Mouse (Mus musculus) embryonic facial prominence, embryonic 15.5 days (tissue): Measurements from ENCODE around the gene Exoc4. TPM values are rescaled to one million over a fixed set of nuclear protein-coding genes. Genes with fewer than 3 reads are reported as not detected.

Experiments
- ATAC-seq: fragments of 200-750 bp; cut with Nextera tagmentation; 2 replicates; pipeline ENCODE4 v1.8.0; 2017; ENCODE audit warnings: low read depth, moderate TSS enrichment; ENCODE audit not compliant: insufficient number of reproducible peaks, low FRiP score, low TSS enrichment
- H3K27ac ChIP-seq: fragments of 300-500 bp; sonication (generic); replicated peaks from 2 replicates; pipeline ENCODE4 v1.5.1; 2015; ENCODE audit warnings: mild to moderate bottlenecking, inconsistent platforms
- H3K27me3 ChIP-seq: fragments of 300-500 bp; sonication (generic); 2 replicates; pipeline ENCODE4 v1.6.1; 2015; ENCODE audit warnings: inconsistent platforms
- H3K36me3 ChIP-seq: fragments of 300-500 bp; sonication (generic); 2 replicates; pipeline ENCODE4 v1.6.1; 2015; ENCODE audit warnings: mild to moderate bottlenecking, inconsistent platforms
- H3K4me1 ChIP-seq: fragments of 300-500 bp; sonication (generic); 2 replicates; pipeline ENCODE4 v1.6.1; 2015; ENCODE audit warnings: inconsistent platforms
- H3K4me2 ChIP-seq: fragments of 300-500 bp; sonication (generic); replicated peaks from 2 replicates; pipeline ENCODE4 v1.6.1; 2015; ENCODE audit warnings: mild to moderate bottlenecking, inconsistent platforms
- H3K4me3 ChIP-seq: fragments of 300-500 bp; sonication (generic); replicated peaks from 2 replicates; pipeline ENCODE4 v1.5.1; 2015; ENCODE audit warnings: mild to moderate bottlenecking, inconsistent platforms
- H3K9ac ChIP-seq: fragments of 300-500 bp; sonication (generic); 2 replicates; pipeline ENCODE4 v1.6.1; 2015; ENCODE audit warnings: inconsistent platforms
- H3K9me3 ChIP-seq: fragments of 300-500 bp; sonication (generic); replicated peaks from 2 replicates; pipeline ENCODE4 v1.6.1; 2016; ENCODE audit warnings: inconsistent platforms
- WGBS: fragments of 180-500 bp; shearing (Covaris S2); methylation state at CpG from one replicate; pipeline ENCODE4 v1.1.7; 2015; 5-methylcytosine and 5-hydroxymethylcytosine counted together
- polyA plus RNA-seq: library from polyadenylated mRNA; unstranded; fragments of >200 nt; fragmentation: Nextera tagmentation; extraction: Ambion mirVana; gene quantifications from 2 replicates; pipeline ENCODE4 v1.2.1, GENCODE M21; 2015

Exoc4 gene
- polyA plus RNA-seq, 1 experiment from 2014 or later = 36.7 TPM

GRCm38 (mm10) chr6:33409586-33409985, 160.7 kb downstream of the Exoc4 start:
- H3K4me1 ChIP-seq = no peaks in the 10 kb centered on the region
- ATAC-seq = no peak
- no peaks in the 10 kb centered on the region for H3K27me3 ChIP-seq
- no peaks in the 10 kb centered on the region for H3K36me3 ChIP-seq
- no peak overlapping the region for H3K4me3 ChIP-seq
- H3K27ac ChIP-seq = no peak overlapping the region
- H3K9ac ChIP-seq = no peak overlapping the region
- no peaks in the 10 kb centered on the region for H3K9me3 ChIP-seq
- 33% methylated on average over 3 of the region's 3 CpGs for WGBS
- H3K4me2 ChIP-seq = no peak overlapping the region

- H3K36me3 ChIP-seq = no peaks in the 10 kb centered on the region
These were observed 176.1 kb downstream of the Exoc4 start for GRCm38 (mm10) chr6:33425007-33425406.

GRCm38 (mm10) chr6:33431207-33431787, 182.4 kb downstream of the Exoc4 start:
- H3K9ac ChIP-seq = no peak overlapping the region
- H3K4me2 ChIP-seq = no peak overlapping the region
- 53% methylated on average over 4 of the region's 4 CpGs for WGBS
- H3K27ac ChIP-seq = no peak overlapping the region
- no peaks in the 10 kb centered on the region for H3K27me3 ChIP-seq
- ATAC-seq = no peak
- H3K36me3 ChIP-seq = no peaks in the 10 kb centered on the region
- H3K9me3 ChIP-seq = no peaks in the 10 kb centered on the region
- no peak overlapping the region for H3K4me3 ChIP-seq
- H3K4me1 ChIP-seq = no peaks in the 10 kb centered on the region

More at GRCm38 (mm10) chr6:33425007-33425406, 176.1 kb downstream of the Exoc4 start:
- Histone ChIP-seq H3K27ac (no peak overlapping the region), H3K9ac (no peak overlapping the region), H3K27me3 (no peaks in the 10 kb centered on the region), H3K4me2 (no peak overlapping the region), H3K4me1 (no peaks in the 10 kb centered on the region), H3K9me3 (no peaks in the 10 kb centered on the region), H3K4me3 (no peak overlapping the region)
- ATAC-seq = no peak

GRCm38 (mm10) chr6:33440508-33440907, 191.6 kb downstream of the Exoc4 start:
- ATAC-seq = no peak
- H3K27me3 ChIP-seq = no peaks in the 10 kb centered on the region
- WGBS = 63% methylated on average over 1 of the region's 1 CpGs

GRCm38 (mm10) chr6:33453810-33454209, 204.9 kb downstream of the Exoc4 start:
- H3K4me1 ChIP-seq = no peaks in the 10 kb centered on the region
- no peaks in the 10 kb centered on the region for H3K36me3 ChIP-seq
- H3K4me3 ChIP-seq = no peak overlapping the region
- no peak overlapping the region for H3K9ac ChIP-seq
- ATAC-seq = no peak
- H3K4me2 ChIP-seq = no peak overlapping the region
- no peaks in the 10 kb centered on the region for H3K9me3 ChIP-seq
- WGBS = 87% methylated on average over 2 of the region's 2 CpGs
- no peaks in the 10 kb centered on the region for H3K27me3 ChIP-seq
- no peak overlapping the region for H3K27ac ChIP-seq

More at GRCm38 (mm10) chr6:33440508-33440907, 191.6 kb downstream of the Exoc4 start:
- Histone ChIP-seq H3K9ac (no peak overlapping the region), H3K36me3 (no peaks in the 10 kb centered on the region), H3K4me3 (no peak overlapping the region), H3K4me1 (no peaks in the 10 kb centered on the region), H3K4me2 (no peak overlapping the region), H3K9me3 (no peaks in the 10 kb centered on the region), H3K27ac (no peak overlapping the region)

GRCm38 (mm10) chr6:33454354-33454753, 205.5 kb downstream of the Exoc4 start:
- WGBS = 61% methylated on average over 2 of the region's 2 CpGs
- H3K9ac ChIP-seq = no peak overlapping the region
- H3K9me3 ChIP-seq = no peaks in the 10 kb centered on the region
- H3K36me3 ChIP-seq = no peaks in the 10 kb centered on the region
- no peak for ATAC-seq
- H3K4me2 ChIP-seq = no peak overlapping the region
- H3K4me3 ChIP-seq = no peak overlapping the region
- no peaks in the 10 kb centered on the region for H3K27me3 ChIP-seq
- no peak overlapping the region for H3K27ac ChIP-seq
- no peaks in the 10 kb centered on the region for H3K4me1 ChIP-seq

GRCm38 (mm10) chr6:33455238-33455637, 206.4 kb downstream of the Exoc4 start:
- Histone ChIP-seq H3K9me3 (no peaks in the 10 kb centered on the region), H3K4me3 (no peak overlapping the region), H3K36me3 (no peaks in the 10 kb centered on the region), H3K9ac (no peak overlapping the region), H3K4me1 (no peaks in the 10 kb centered on the region), H3K4me2 (no peak overlapping the region), H3K27me3 (no peaks in the 10 kb centered on the region), H3K27ac (no peak overlapping the region)
- WGBS = 80% methylated on average over 1 of the region's 1 CpGs
- ATAC-seq = no peak

- no peak overlapping the region for H3K4me2 ChIP-seq
- H3K4me3 ChIP-seq = no peak overlapping the region
- H3K9me3 ChIP-seq = no peaks in the 10 kb centered on the region
- no peak overlapping the region for H3K9ac ChIP-seq
- no peak overlapping the region for H3K27ac ChIP-seq
- H3K27me3 ChIP-seq = no peaks in the 10 kb centered on the region
- H3K36me3 ChIP-seq = no peaks in the 10 kb centered on the region
- ATAC-seq = no peak
- no peaks in the 10 kb centered on the region for H3K4me1 ChIP-seq
- WGBS = 78% methylated on average over 3 of the region's 3 CpGs
These were observed 216.0 kb downstream of the Exoc4 start for GRCm38 (mm10) chr6:33464862-33465261.

GRCm38 (mm10) chr6:33465392-33465791, 216.5 kb downstream of the Exoc4 start:
- no peaks in the 10 kb centered on the region for H3K27me3 ChIP-seq
- no peaks in the 10 kb centered on the region for H3K4me1 ChIP-seq
- no peak for ATAC-seq
- H3K4me3 ChIP-seq = no peak overlapping the region
- H3K27ac ChIP-seq = no peak overlapping the region
- 63% methylated on average over 3 of the region's 3 CpGs for WGBS
- no peak overlapping the region for H3K9ac ChIP-seq
- no peaks in the 10 kb centered on the region for H3K36me3 ChIP-seq
- H3K4me2 ChIP-seq = no peak overlapping the region
- H3K9me3 ChIP-seq = no peaks in the 10 kb centered on the region

- no peak overlapping the region for H3K9ac ChIP-seq
- H3K27ac ChIP-seq = no peak overlapping the region
- no peaks in the 10 kb centered on the region for H3K27me3 ChIP-seq
- no peak overlapping the region for H3K4me3 ChIP-seq
- no peak for ATAC-seq
- no peaks in the 10 kb centered on the region for H3K36me3 ChIP-seq
- no peaks in the 10 kb centered on the region for H3K9me3 ChIP-seq
- no peak overlapping the region for H3K4me2 ChIP-seq
- WGBS = 90% methylated on average over 5 of the region's 5 CpGs
- H3K4me1 ChIP-seq = no peaks in the 10 kb centered on the region
These were observed 217.4 kb downstream of the Exoc4 start for GRCm38 (mm10) chr6:33466168-33466839.

- no peak overlapping the region for H3K9ac ChIP-seq
- 93% methylated on average over 5 of the region's 5 CpGs for WGBS
- ATAC-seq = no peak
These were observed 219.6 kb downstream of the Exoc4 start for GRCm38 (mm10) chr6:33468480-33468879.

GRCm38 (mm10) chr6:33476134-33476533, 227.2 kb downstream of the Exoc4 start:
- Histone ChIP-seq H3K4me2 (no peak overlapping the region), H3K27me3 (no peaks in the 10 kb centered on the region), H3K27ac (no peak overlapping the region), H3K4me3 (no peak overlapping the region), H3K9ac (no peak overlapping the region), H3K36me3 (no peaks in the 10 kb centered on the region), H3K4me1 (no peaks in the 10 kb centered on the region), H3K9me3 (no peaks in the 10 kb centered on the region)
- WGBS = 86% methylated on average over 2 of the region's 2 CpGs
- no peak for ATAC-seq

More at GRCm38 (mm10) chr6:33468480-33468879, 219.6 kb downstream of the Exoc4 start:
- no peaks in the 10 kb centered on the region for H3K36me3 ChIP-seq
- H3K4me1 ChIP-seq = no peaks in the 10 kb centered on the region
- H3K4me3 ChIP-seq = no peak overlapping the region
- H3K27me3 ChIP-seq = no peaks in the 10 kb centered on the region
- H3K4me2 ChIP-seq = no peak overlapping the region
- H3K27ac ChIP-seq = no peak overlapping the region
- no peaks in the 10 kb centered on the region for H3K9me3 ChIP-seq
